Mouse (Mus musculus) lung, embryonic 15.5 days (tissue): ENCODE measurements around the gene Fdxacb1. TPM values are rescaled to one million over a fixed set of nuclear protein-coding genes. Genes with fewer than 3 reads are reported as not detected.

ENCODE experiments used
- ATAC-seq: fragments of 200-750 bp; cut with Nextera tagmentation; 2 replicates; pipeline ENCODE4 v1.8.0; 2017; ENCODE audit warnings: moderate number of reproducible peaks, borderline replicate concordance; ENCODE audit not compliant: low FRiP score, low TSS enrichment; ENCODE audit errors: extremely low read depth
- H3K27ac ChIP-seq: fragments of 300-500 bp; sonication (generic); 2 replicates; pipeline ENCODE4 v1.5.1; 2015; ENCODE audit warnings: moderate library complexity, mild to moderate bottlenecking, inconsistent platforms
- H3K27me3 ChIP-seq: fragments of 300-500 bp; sonication (generic); 2 replicates; pipeline ENCODE4 v1.6.1; 2015; ENCODE audit warnings: inconsistent platforms
- H3K36me3 ChIP-seq: fragments of 300-500 bp; sonication (generic); 2 replicates; pipeline ENCODE4 v1.6.1; 2015; ENCODE audit warnings: inconsistent platforms
- H3K4me1 ChIP-seq: fragments of 300-500 bp; sonication (generic); 2 replicates; pipeline ENCODE4 v1.6.1; 2015; ENCODE audit warnings: inconsistent platforms
- H3K4me2 ChIP-seq: fragments of 300-500 bp; sonication (generic); 2 replicates; pipeline ENCODE4 v1.6.1; 2015; ENCODE audit warnings: inconsistent platforms, mild to moderate bottlenecking, moderate library complexity
- H3K4me3 ChIP-seq: fragments of 300-500 bp; sonication (generic); 2 replicates; pipeline ENCODE4 v1.5.1; 2015; ENCODE audit warnings: mild to moderate bottlenecking, inconsistent platforms
- H3K9ac ChIP-seq: fragments of 300-500 bp; sonication (generic); 2 replicates; pipeline ENCODE4 v1.6.1; 2015; ENCODE audit warnings: inconsistent platforms
- H3K9me3 ChIP-seq: fragments of 300-500 bp; sonication (generic); 2 replicates; pipeline ENCODE4 v1.6.1; 2016; ENCODE audit warnings: inconsistent platforms
- WGBS: fragments of 180-500 bp; shearing (Covaris S2); methylation state at CpG from one replicate; pipeline ENCODE4 v1.1.7; 2015; 5-methylcytosine and 5-hydroxymethylcytosine counted together
- polyA plus RNA-seq: library from polyadenylated mRNA; unstranded; fragments of >200 nt; fragmentation: Nextera tagmentation; extraction: Ambion mirVana; gene quantifications from 2 replicates; pipeline ENCODE4 v1.2.1, GENCODE M21; 2015

Fdxacb1 gene
- 11.3 and 12.2 TPM in 2 replicates for polyA plus RNA-seq

- H3K27me3 ChIP-seq, result no peaks in the 10 kb centered on the region
- H3K4me3 ChIP-seq, result peak within 1 kb of the TSS; percentile 65
- H3K9me3 ChIP-seq, result no peaks in the 10 kb centered on the region
- peak within 1 kb of the TSS; percentile 80 for H3K4me2 ChIP-seq
- H3K27ac ChIP-seq, result peak within 1 kb of the TSS; percentile 93
- H3K36me3 ChIP-seq, result peaks cover 9% of the 10 kb centered on the region
- WGBS, result 3% methylated on average over 59 of the region's 59 CpGs
- peak within 1 kb of the TSS; percentile 68 for H3K9ac ChIP-seq
- peaks cover 18% of the 10 kb centered on the region for H3K4me1 ChIP-seq
- peak; percentile 98 for ATAC-seq
These were observed at the start of gene Fdxacb1 for GRCm38 (mm10) chr9:50768107-50769002. TSS of gene Fdxacb1 (plus strand) at chr9:50768236.

DNA sequence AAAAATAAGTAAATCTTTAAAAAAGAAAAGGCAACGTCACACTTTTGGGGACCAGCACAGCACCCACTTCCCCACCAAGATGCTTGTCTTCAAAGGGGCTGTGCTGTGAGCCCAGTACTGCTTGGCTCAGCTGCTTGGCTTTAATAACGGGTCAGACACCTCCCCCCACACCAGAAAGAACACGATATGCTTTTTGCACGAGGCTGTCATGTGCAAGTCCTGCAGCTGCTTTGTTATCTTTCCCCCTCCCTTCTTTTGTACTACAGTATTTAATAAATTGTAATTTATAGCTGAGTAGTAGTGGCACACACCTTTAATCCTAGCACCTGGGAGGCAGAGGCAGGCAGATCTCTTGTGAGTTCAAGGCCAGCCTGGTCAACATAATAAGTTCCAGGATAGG is 49.2 kb upstream of the Fdxacb1 start:
- no peak overlapping the region for H3K9ac ChIP-seq
- WGBS, result 61% methylated on average over 4 of the region's 4 CpGs
- H3K36me3 ChIP-seq, result no peaks in the 10 kb centered on the region
- no peaks in the 10 kb centered on the region for H3K9me3 ChIP-seq
- ATAC-seq, result no peak
- no peak overlapping the region for H3K4me3 ChIP-seq
- peaks cover 28% of the 10 kb centered on the region for H3K4me1 ChIP-seq
- H3K4me2 ChIP-seq, result no peak overlapping the region
- no peak overlapping the region for H3K27ac ChIP-seq
- no peaks in the 10 kb centered on the region for H3K27me3 ChIP-seq

GRCm38 (mm10) chr9:50721061-50721460 is 47.0 kb upstream of the Fdxacb1 start:
- no peak overlapping the region for H3K9ac ChIP-seq
- 24% methylated on average over 12 of the region's 12 CpGs for WGBS
- H3K27me3 ChIP-seq, result no peaks in the 10 kb centered on the region
- H3K9me3 ChIP-seq, result no peaks in the 10 kb centered on the region
- ATAC-seq, result no peak
- H3K4me3 ChIP-seq, result no peak overlapping the region
- H3K36me3 ChIP-seq, result no peaks in the 10 kb centered on the region
- no peak overlapping the region for H3K27ac ChIP-seq
- H3K4me1 ChIP-seq, result peaks cover 42% of the 10 kb centered on the region
- H3K4me2 ChIP-seq, result no peak overlapping the region

DNA sequence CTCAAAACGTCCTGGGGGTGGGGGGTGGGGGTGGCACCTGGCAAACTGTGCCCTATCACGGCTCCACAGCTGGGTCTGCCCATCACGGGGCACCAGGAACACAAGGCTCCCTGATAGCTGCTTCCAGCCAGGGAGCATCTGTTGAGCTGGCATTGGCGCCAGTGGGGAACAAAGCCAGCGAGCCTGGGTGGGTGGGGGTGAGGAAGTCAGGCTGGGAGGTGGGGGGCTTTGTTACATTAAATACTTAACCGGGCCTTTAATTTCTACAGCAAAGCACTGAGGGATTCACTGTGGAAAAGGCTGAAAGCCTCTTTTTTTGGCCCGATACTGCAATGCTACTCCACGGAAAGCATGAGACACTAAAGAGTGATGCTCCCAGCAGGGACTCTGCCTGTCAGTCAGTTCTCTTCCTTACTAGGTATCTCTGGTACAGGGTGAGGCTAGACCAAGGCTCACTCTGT is 45.6 kb upstream of the Fdxacb1 start:
- Histone ChIP-seq H3K4me2 (no peak overlapping the region), H3K27me3 (no peaks in the 10 kb centered on the region), H3K9me3 (no peaks in the 10 kb centered on the region), H3K4me3 (no peak overlapping the region), H3K27ac (no peak overlapping the region), H3K4me1 (peaks cover 52% of the 10 kb centered on the region), H3K36me3 (no peaks in the 10 kb centered on the region), H3K9ac (no peak overlapping the region)
- 32% methylated on average over 8 of the region's 8 CpGs for WGBS
- ATAC-seq, result no peak

DNA sequence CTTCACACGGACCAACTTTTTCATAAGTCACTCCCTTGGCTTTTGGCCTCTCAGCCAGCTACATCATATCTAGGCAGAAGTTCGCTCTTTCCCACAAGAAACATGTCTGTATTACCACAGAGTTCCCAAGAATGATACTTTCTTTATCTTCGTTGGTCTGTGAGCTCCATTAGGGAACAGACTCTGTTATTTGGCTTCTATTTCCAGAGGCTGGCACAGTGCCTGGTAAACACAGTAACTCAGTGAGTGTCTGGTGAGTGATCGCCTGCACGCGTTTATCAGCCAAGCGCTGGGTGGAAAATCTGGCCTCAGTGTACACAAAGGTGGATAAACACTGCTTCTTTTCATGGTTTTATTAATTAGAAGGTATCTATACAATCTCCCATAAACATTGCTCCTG is 44.6 kb upstream of the Fdxacb1 start:
- no peaks in the 10 kb centered on the region for H3K27me3 ChIP-seq
- ATAC-seq, result peak; percentile 66; the same call in 1 of the 2 replicates
- H3K4me1 ChIP-seq, result peaks cover 57% of the 10 kb centered on the region
- no peak overlapping the region for H3K9ac ChIP-seq
- H3K4me3 ChIP-seq, result no peak overlapping the region
- no peaks in the 10 kb centered on the region for H3K36me3 ChIP-seq
- peak overlapping the region; percentile 36 for H3K4me2 ChIP-seq
- H3K27ac ChIP-seq, result peak overlapping the region; percentile 72
- WGBS, result 24% methylated on average over 7 of the region's 7 CpGs
- H3K9me3 ChIP-seq, result no peaks in the 10 kb centered on the region

- no peak overlapping the region for H3K4me3 ChIP-seq
- no peaks in the 10 kb centered on the region for H3K36me3 ChIP-seq
- H3K27me3 ChIP-seq, result no peaks in the 10 kb centered on the region
- no peaks in the 10 kb centered on the region for H3K9me3 ChIP-seq
- peaks cover 58% of the 10 kb centered on the region for H3K4me1 ChIP-seq
- 75% methylated on average over 2 of the region's 2 CpGs for WGBS
- H3K9ac ChIP-seq, result no peak overlapping the region
- H3K4me2 ChIP-seq, result no peak overlapping the region
- H3K27ac ChIP-seq, result no peak overlapping the region
- ATAC-seq, result no peak
These were observed 43.9 kb upstream of the Fdxacb1 start for GRCm38 (mm10) chr9:50724147-50724546.

- Histone ChIP-seq H3K4me3 (no peak overlapping the region), H3K4me2 (no peak overlapping the region), H3K9ac (no peak overlapping the region), H3K36me3 (no peaks in the 10 kb centered on the region), H3K9me3 (no peaks in the 10 kb centered on the region), H3K4me1 (peaks cover 58% of the 10 kb centered on the region), H3K27me3 (no peaks in the 10 kb centered on the region), H3K27ac (no peak overlapping the region)
- ATAC-seq, result no peak
- 40% methylated on average over 3 of the region's 3 CpGs for WGBS
These were observed 43.2 kb upstream of the Fdxacb1 start for GRCm38 (mm10) chr9:50724661-50725330.

- H3K4me1 ChIP-seq, result peaks cover 56% of the 10 kb centered on the region
These were observed 42.0 kb upstream of the Fdxacb1 start for GRCm38 (mm10) chr9:50725921-50726590.

DNA sequence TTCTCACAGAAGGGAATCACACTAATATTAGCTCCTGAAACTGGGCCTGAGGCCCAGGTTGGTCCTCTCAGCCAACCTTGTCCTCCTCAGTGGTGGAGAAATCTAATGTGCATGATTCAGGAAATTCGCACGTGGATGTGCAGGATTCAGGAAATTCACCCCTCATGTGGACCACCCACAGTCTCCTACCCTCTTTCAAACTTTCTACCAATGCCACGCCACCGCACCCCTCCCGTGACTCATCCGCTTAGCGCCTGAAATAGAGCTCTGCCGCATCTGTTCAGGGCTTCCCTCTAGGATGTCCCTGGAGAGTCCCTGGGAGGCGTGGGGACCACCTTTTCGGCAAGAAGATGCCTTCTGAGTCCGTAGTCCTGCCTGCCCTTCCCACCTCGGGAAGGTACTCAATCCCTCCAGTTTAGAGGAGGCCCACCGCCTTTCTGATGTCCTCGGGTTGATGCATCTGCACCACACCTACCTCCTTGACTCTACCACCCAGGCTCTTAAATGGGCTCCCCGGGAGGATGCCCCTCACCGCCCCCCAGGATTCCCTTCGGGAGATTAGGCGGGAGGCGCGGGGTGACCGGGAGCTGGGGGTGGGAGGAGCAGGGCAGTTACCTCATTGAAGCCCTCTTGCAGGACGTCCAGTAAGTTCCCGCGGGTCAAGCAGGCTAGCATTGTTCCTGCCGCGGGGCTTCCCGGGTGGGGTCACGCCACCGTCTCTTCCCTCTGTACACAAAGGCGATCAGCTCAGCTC is 40.7 kb upstream of the Fdxacb1 start:
- 5% methylated on average over 29 of the region's 30 CpGs for WGBS
- peak overlapping the region; percentile 61 for H3K9ac ChIP-seq
- peaks cover 44% of the 10 kb centered on the region for H3K4me1 ChIP-seq

More at GRCm38 (mm10) chr9:50725921-50726590, 42.0 kb upstream of the Fdxacb1 start:
- Histone ChIP-seq H3K4me2 (no peak overlapping the region; the same call in 1 of the 2 replicates), H3K9ac (no peak overlapping the region), H3K9me3 (no peaks in the 10 kb centered on the region), H3K27me3 (no peaks in the 10 kb centered on the region), H3K27ac (no peak overlapping the region), H3K4me3 (no peak overlapping the region), H3K36me3 (no peaks in the 10 kb centered on the region)
- no peak for ATAC-seq
- WGBS, result 49% methylated on average over 8 of the region's 8 CpGs

GRCm38 (mm10) chr9:50727925-50728651 is 39.9 kb upstream of the Fdxacb1 start:
- ATAC-seq, result peak; percentile 88
- WGBS, result 0% methylated on average over 41 of the region's 45 CpGs
- Histone ChIP-seq H3K4me2 (peak overlapping the region; percentile 91), H3K4me1 (peaks cover 38% of the 10 kb centered on the region), H3K9me3 (no peaks in the 10 kb centered on the region), H3K27ac (no peak overlapping the region), H3K9ac (peak overlapping the region; percentile 61), H3K36me3 (no peaks in the 10 kb centered on the region), H3K27me3 (no peaks in the 10 kb centered on the region), H3K4me3 (peak overlapping the region; percentile 66)

More for the DNA sequence above, 40.7 kb upstream of the Fdxacb1 start:
- ATAC-seq, result peak; percentile 15
- no peaks in the 10 kb centered on the region for H3K36me3 ChIP-seq
- H3K9me3 ChIP-seq, result no peaks in the 10 kb centered on the region
- no peaks in the 10 kb centered on the region for H3K27me3 ChIP-seq
- no peak overlapping the region for H3K27ac ChIP-seq
- H3K4me3 ChIP-seq, result peak overlapping the region; percentile 66
- H3K4me2 ChIP-seq, result peak overlapping the region; percentile 91
